Mouse (Mus musculus) heart, embryonic 15.5 days (tissue): ENCODE measurements around the gene Gm21992. TPM values are rescaled to one million over a fixed set of nuclear protein-coding genes. Genes with fewer than 3 reads are reported as not detected.
A peak's percentile ranks its signal among the peaks of the same experiment; 100 is the strongest.

Experiments used
- ATAC-seq: fragments of 200-750 bp; cut with Nextera tagmentation; replicated peaks from 2 replicates; pipeline ENCODE4 v1.8.0; 2017; ENCODE audit warnings: low read depth, moderate TSS enrichment; ENCODE audit not compliant: insufficient number of reproducible peaks, insufficient read depth, low FRiP score
- H3K27ac ChIP-seq: fragments of 300-500 bp; sonication (generic); 2 replicates; pipeline ENCODE4 v1.5.1; 2015; ENCODE audit warnings: mild to moderate bottlenecking, inconsistent platforms
- H3K27me3 ChIP-seq: fragments of 300-500 bp; sonication (generic); 2 replicates; pipeline ENCODE4 v1.6.1; 2015; ENCODE audit warnings: inconsistent platforms
- H3K36me3 ChIP-seq: fragments of 300-500 bp; sonication (generic); 2 replicates; pipeline ENCODE4 v1.6.1; 2015; ENCODE audit warnings: mild to moderate bottlenecking, inconsistent platforms
- H3K4me1 ChIP-seq: fragments of 300-500 bp; sonication (generic); replicated peaks from 2 replicates; pipeline ENCODE4 v1.6.1; 2015; ENCODE audit warnings: inconsistent platforms
- H3K4me2 ChIP-seq: fragments of 300-500 bp; sonication (generic); 2 replicates; pipeline ENCODE4 v1.6.1; 2015; ENCODE audit warnings: inconsistent platforms, mild to moderate bottlenecking, moderate library complexity
- H3K4me3 ChIP-seq: fragments of 300-500 bp; sonication (generic); 2 replicates; pipeline ENCODE4 v1.5.1; 2015; ENCODE audit warnings: mild to moderate bottlenecking, inconsistent platforms
- H3K9ac ChIP-seq: fragments of 300-500 bp; sonication (generic); 2 replicates; pipeline ENCODE4 v1.6.1; 2015; ENCODE audit warnings: mild to moderate bottlenecking, inconsistent platforms
- H3K9me3 ChIP-seq: fragments of 300-500 bp; sonication (generic); replicated peaks from 2 replicates; pipeline ENCODE4 v1.6.1; 2016; ENCODE audit warnings: inconsistent platforms
- WGBS: fragments of 180-500 bp; shearing (Covaris S2); methylation state at CpG from one replicate; pipeline ENCODE4 v1.1.7; 2015; ENCODE audit warnings: mixed read lengths; 5-methylcytosine and 5-hydroxymethylcytosine counted together
- polyA plus RNA-seq: library from polyadenylated mRNA; unstranded; fragments of >200 nt; fragmentation: Nextera tagmentation; extraction: Ambion mirVana; gene quantifications from 2 replicates; pipeline ENCODE4 v1.2.1, GENCODE M21; 2015

Gene Gm21992
- polyA plus RNA-seq, 1 experiment from 2014 or later, result 30.5 TPM

DNA sequence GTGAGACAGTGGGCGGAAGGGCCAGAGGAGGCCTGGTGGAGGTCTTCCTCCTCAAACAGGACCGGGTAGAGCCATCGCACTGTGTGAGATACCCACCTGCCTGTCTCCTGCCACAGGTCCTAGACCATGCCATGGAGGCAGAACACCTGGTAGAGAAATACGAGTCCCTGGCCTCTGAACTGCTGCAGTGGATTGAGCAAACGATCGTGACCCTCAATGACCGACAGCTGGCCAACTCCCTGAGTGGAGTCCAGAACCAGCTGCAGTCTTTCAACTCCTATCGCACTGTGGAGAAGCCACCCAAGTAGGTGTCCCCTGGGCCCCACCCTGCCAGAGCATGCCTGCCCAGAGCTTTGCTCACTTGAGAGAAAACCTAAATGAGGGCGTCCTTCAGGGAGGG is 82.2 kb downstream of the Gm21992 start:
- Histone ChIP-seq H3K4me1 (no peaks in the 10 kb centered on the region), H3K9me3 (no peaks in the 10 kb centered on the region), H3K9ac (no peak overlapping the region), H3K36me3 (no peaks in the 10 kb centered on the region), H3K27ac (no peak overlapping the region), H3K4me3 (no peak overlapping the region), H3K27me3 (no peaks in the 10 kb centered on the region), H3K4me2 (no peak overlapping the region)
- ATAC-seq, result no peak
- WGBS, result 77% methylated on average over 9 of the region's 9 CpGs

- Histone ChIP-seq H3K9ac (no peak overlapping the region), H3K4me1 (peaks cover 5% of the 10 kb centered on the region; the same call in 1 of the 2 replicates), H3K4me3 (no peak overlapping the region), H3K27ac (no peak overlapping the region), H3K36me3 (no peaks in the 10 kb centered on the region), H3K4me2 (no peak overlapping the region), H3K27me3 (peaks cover 49% of the 10 kb centered on the region), H3K9me3 (no peaks in the 10 kb centered on the region)
- ATAC-seq, result no peak
- 20% methylated on average over 11 of the region's 11 CpGs for WGBS
Measured at GRCm38 (mm10) chr19:4720671-4721244, 90.7 kb downstream of the Gm21992 start.

DNA sequence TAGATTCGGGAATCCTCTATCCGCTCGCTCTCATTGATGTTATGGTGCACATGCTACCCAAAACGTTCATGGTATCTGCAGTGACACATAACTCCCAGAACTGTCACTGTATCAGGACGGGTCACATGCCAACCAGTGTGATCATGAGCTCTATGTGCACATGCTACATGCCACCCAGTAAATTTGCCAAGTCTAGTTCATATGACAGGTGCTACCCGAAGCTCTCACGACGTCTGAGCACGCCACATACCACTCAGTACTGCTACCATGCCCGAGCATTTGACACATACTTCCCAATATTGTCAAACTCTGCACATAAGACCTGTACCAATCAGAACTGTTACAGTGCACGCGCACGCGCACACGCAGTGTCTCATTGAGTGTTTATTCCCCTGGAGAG is 91.3 kb downstream of the Gm21992 start:
- no peak overlapping the region for H3K9ac ChIP-seq
- no peak overlapping the region for H3K4me2 ChIP-seq
- H3K4me1 ChIP-seq, result peaks cover 5% of the 10 kb centered on the region; the same call in 1 of the 2 replicates
- 79% methylated on average over 15 of the region's 15 CpGs for WGBS
- peaks cover 56% of the 10 kb centered on the region for H3K27me3 ChIP-seq
- H3K9me3 ChIP-seq, result no peaks in the 10 kb centered on the region
- no peak for ATAC-seq
- H3K36me3 ChIP-seq, result no peaks in the 10 kb centered on the region
- H3K27ac ChIP-seq, result no peak overlapping the region
- no peak overlapping the region for H3K4me3 ChIP-seq

DNA sequence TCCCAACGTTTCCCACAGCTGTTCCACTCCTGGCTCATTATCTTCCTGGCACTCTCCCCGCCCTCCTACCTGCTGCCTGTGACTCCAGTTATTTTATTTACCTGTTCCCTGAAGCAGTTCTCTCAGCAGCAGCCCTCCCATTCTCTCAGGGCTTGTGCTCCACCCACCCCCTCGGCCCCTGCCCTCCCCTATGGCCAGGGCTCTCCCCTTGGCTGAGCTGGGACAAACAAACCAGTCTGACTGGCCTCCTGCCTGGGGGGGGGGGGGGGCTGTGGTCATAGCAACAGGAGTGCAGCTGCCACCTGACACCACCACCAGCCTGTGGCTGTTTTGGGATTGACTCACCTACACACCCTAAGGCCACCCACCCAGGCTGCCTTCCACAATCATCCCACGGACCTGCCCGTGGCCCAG is 92.1 kb downstream of the Gm21992 start:
- Histone ChIP-seq H3K27me3 (peaks cover 63% of the 10 kb centered on the region), H3K36me3 (no peaks in the 10 kb centered on the region), H3K4me3 (no peak overlapping the region), H3K4me1 (peaks cover 5% of the 10 kb centered on the region; the same call in 1 of the 2 replicates), H3K27ac (no peak overlapping the region), H3K4me2 (no peak overlapping the region), H3K9ac (no peak overlapping the region), H3K9me3 (no peaks in the 10 kb centered on the region)
- no peak for ATAC-seq
- 28% methylated on average over 5 of the region's 5 CpGs for WGBS

- Histone ChIP-seq H3K4me3 (no peak overlapping the region), H3K4me1 (peaks cover 5% of the 10 kb centered on the region; the same call in 1 of the 2 replicates), H3K4me2 (no peak overlapping the region), H3K27ac (no peak overlapping the region), H3K27me3 (peaks cover 70% of the 10 kb centered on the region), H3K9me3 (no peaks in the 10 kb centered on the region), H3K36me3 (no peaks in the 10 kb centered on the region), H3K9ac (no peak overlapping the region)
- WGBS, result 26% methylated on average over 8 of the region's 12 CpGs
- ATAC-seq, result no peak
Measured at GRCm38 (mm10) chr19:4718716-4719115, 92.7 kb downstream of the Gm21992 start.

GRCm38 (mm10) chr19:4717281-4717680 is 94.1 kb downstream of the Gm21992 start:
- no peak overlapping the region for H3K27ac ChIP-seq
- WGBS, result 92% methylated on average over 2 of the region's 2 CpGs
- H3K4me2 ChIP-seq, result no peak overlapping the region
- no peak overlapping the region for H3K4me3 ChIP-seq
- no peaks in the 10 kb centered on the region for H3K36me3 ChIP-seq
- H3K4me1 ChIP-seq, result peaks cover 9% of the 10 kb centered on the region
- H3K27me3 ChIP-seq, result peaks cover 84% of the 10 kb centered on the region
- H3K9me3 ChIP-seq, result no peaks in the 10 kb centered on the region
- no peak overlapping the region for H3K9ac ChIP-seq
- ATAC-seq, result no peak

GRCm38 (mm10) chr19:4716756-4717155 is 94.7 kb downstream of the Gm21992 start:
- no peak for ATAC-seq
- Histone ChIP-seq H3K27me3 (peaks cover 88% of the 10 kb centered on the region), H3K4me1 (peaks cover 15% of the 10 kb centered on the region), H3K9ac (no peak overlapping the region), H3K36me3 (no peaks in the 10 kb centered on the region), H3K27ac (no peak overlapping the region), H3K4me3 (no peak overlapping the region), H3K9me3 (no peaks in the 10 kb centered on the region), H3K4me2 (no peak overlapping the region)
- WGBS, result 93% methylated on average over 14 of the region's 14 CpGs

DNA sequence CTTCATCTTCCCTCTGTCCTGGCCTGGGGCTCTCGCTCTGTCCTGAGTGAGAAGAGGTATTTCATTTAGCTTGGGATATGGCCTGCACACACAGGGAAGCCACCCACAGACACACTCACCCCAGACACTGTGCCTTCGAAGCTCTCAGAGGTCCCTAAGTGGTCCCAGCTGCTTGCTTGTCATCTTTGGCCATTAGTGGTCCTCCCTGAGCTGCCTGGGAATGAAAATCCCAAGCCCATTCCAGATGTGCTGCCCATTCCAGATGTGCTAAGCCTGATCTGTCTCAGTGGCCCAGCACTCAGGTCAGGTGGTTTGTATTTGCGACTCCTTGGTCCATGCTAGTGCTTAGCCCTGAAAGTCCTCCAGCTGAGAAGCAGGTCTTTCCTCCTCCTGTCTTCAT is 97.5 kb downstream of the Gm21992 start:
- Histone ChIP-seq H3K9me3 (no peaks in the 10 kb centered on the region), H3K4me3 (no peak overlapping the region), H3K4me1 (peaks cover 19% of the 10 kb centered on the region), H3K27ac (no peak overlapping the region), H3K36me3 (no peaks in the 10 kb centered on the region), H3K4me2 (no peak overlapping the region), H3K27me3 (peaks cover 88% of the 10 kb centered on the region), H3K9ac (no peak overlapping the region)
- ATAC-seq, result no peak
- 62% methylated on average over 3 of the region's 3 CpGs for WGBS

DNA sequence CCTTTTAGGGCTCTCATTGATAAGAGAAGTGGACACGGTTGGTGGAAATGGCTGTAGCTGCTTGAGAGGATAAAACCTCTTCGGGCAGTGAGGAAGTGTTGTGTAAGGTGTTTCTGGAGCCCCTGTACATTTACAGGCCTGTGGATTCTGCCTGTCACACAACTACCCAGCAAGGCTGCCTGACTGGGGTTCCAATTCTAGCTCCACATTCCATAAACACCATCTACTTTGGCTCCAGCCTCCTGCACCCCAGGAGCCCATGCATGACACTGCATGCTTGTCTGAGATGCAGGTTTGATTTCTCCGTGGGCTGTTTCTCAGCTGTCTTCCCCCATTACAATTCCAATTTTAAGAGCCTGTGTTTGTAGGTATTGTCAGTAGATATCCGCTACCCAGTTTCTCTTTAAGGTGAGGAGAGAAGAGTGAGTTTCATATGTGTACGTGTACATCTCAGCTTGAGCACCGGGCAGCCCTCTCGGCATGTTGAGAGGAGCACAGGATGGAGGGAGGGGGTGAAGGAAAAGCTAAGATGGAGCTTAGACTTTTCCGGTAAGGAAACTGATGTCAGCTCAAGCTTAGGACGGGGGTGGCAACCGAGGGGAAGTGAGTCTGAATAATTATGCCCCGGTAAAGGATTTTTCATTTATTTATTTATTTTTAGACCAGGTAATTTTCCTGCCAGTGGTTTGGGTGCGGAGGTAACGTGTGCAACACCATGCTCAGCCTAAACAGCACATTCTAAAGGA is 98.5 kb downstream of the Gm21992 start:
- WGBS, result 35% methylated on average over 13 of the region's 13 CpGs
- no peak for ATAC-seq
- Histone ChIP-seq H3K36me3 (no peaks in the 10 kb centered on the region), H3K9me3 (no peaks in the 10 kb centered on the region), H3K27ac (no peak overlapping the region), H3K27me3 (peaks cover 84% of the 10 kb centered on the region), H3K4me2 (peak overlapping the region; percentile 98), H3K4me1 (peaks cover 17% of the 10 kb centered on the region), H3K4me3 (peak overlapping the region; percentile 49), H3K9ac (no peak overlapping the region)

- H3K27me3 ChIP-seq, result peaks cover 79% of the 10 kb centered on the region
- H3K27ac ChIP-seq, result no peak overlapping the region
- WGBS, result under 1% methylated on average over 60 of the region's 60 CpGs
- peak overlapping the region; percentile 49 for H3K4me3 ChIP-seq
- peak overlapping the region; percentile 47 for H3K9ac ChIP-seq
- H3K9me3 ChIP-seq, result no peaks in the 10 kb centered on the region
- no peaks in the 10 kb centered on the region for H3K36me3 ChIP-seq
- peak overlapping the region; percentile 98 for H3K4me2 ChIP-seq
- peaks cover 17% of the 10 kb centered on the region for H3K4me1 ChIP-seq
- no peak for ATAC-seq
Measured at GRCm38 (mm10) chr19:4712156-4712780, 99.1 kb downstream of the Gm21992 start.

- H3K27me3 ChIP-seq, result peaks cover 77% of the 10 kb centered on the region
- H3K36me3 ChIP-seq, result no peaks in the 10 kb centered on the region
- no peaks in the 10 kb centered on the region for H3K9me3 ChIP-seq
- H3K4me3 ChIP-seq, result peak overlapping the region; percentile 49
- ATAC-seq, result no peak
- WGBS, result 1% methylated on average over 46 of the region's 65 CpGs
- no peak overlapping the region for H3K27ac ChIP-seq
- H3K9ac ChIP-seq, result peak overlapping the region; percentile 47
- H3K4me2 ChIP-seq, result peak overlapping the region; percentile 98
- peaks cover 17% of the 10 kb centered on the region for H3K4me1 ChIP-seq
Measured at GRCm38 (mm10) chr19:4711601-4712155, 99.7 kb downstream of the Gm21992 start.
